Mouse (Mus musculus) heart, adult 18-20 months (tissue): ENCODE results near the gene Ugt1a10. TPM values are rescaled to one million over a fixed set of nuclear protein-coding genes. Genes with fewer than 3 reads are reported as not detected.

ENCODE experiments used
- DNase-seq, 2 experiments: peaks; one replicate each; pipeline ENCODE4 v3.0.0; 2021 to 2022; ENCODE audit warnings: mixed read lengths in 1 of 2
- total RNA-seq, 2 experiments: library from RNA; stranded (reverse); gene quantifications; 2 replicates each; pipeline ENCODE4 v1.2.3; 2021

Ugt1a10 gene
- total RNA-seq, 2 experiments from 2014 or later: not detected

- DNase-seq: no peak
Measured at GRCm38 (mm10) chr1:88231803-88232499, 176.8 kb downstream of the Ugt1a10 start.

GRCm38 (mm10) chr1:88232664-88233380 lies 177.6 kb downstream of the Ugt1a10 start:
- DNase-seq: no peak

GRCm38 (mm10) chr1:88233421-88234247 lies 178.4 kb downstream of the Ugt1a10 start:
- no peak for DNase-seq

- DNase-seq: no peak
Measured at GRCm38 (mm10) chr1:88234248-88234610, 179.0 kb downstream of the Ugt1a10 start.

- DNase-seq: no peak
Measured at GRCm38 (mm10) chr1:88234646-88235045, 179.5 kb downstream of the Ugt1a10 start.

- no peak for DNase-seq
Measured at GRCm38 (mm10) chr1:88235046-88235893, 180.1 kb downstream of the Ugt1a10 start.

GRCm38 (mm10) chr1:88235894-88236415 lies 180.8 kb downstream of the Ugt1a10 start:
- no peak for DNase-seq

GRCm38 (mm10) chr1:88237311-88237710 lies 182.1 kb downstream of the Ugt1a10 start:
- DNase-seq: no peak

- DNase-seq: no peak
Measured at GRCm38 (mm10) chr1:88238771-88239170, 183.6 kb downstream of the Ugt1a10 start.

- no peak for DNase-seq
Measured at GRCm38 (mm10) chr1:88240072-88240471, 184.9 kb downstream of the Ugt1a10 start.

GRCm38 (mm10) chr1:88240579-88240978 lies 185.4 kb downstream of the Ugt1a10 start:
- no peak for DNase-seq

- DNase-seq: no peak
Measured at GRCm38 (mm10) chr1:88243861-88244260, 188.7 kb downstream of the Ugt1a10 start.

- DNase-seq: no peak
Measured at GRCm38 (mm10) chr1:88245881-88246280, 190.7 kb downstream of the Ugt1a10 start.

- DNase-seq: no peak
Measured at GRCm38 (mm10) chr1:88246386-88246785, 191.2 kb downstream of the Ugt1a10 start.

GRCm38 (mm10) chr1:88247660-88248059 lies 192.5 kb downstream of the Ugt1a10 start:
- DNase-seq: no peak

GRCm38 (mm10) chr1:88248658-88249057 lies 193.5 kb downstream of the Ugt1a10 start:
- no peak for DNase-seq

GRCm38 (mm10) chr1:88249596-88249995 lies 194.4 kb downstream of the Ugt1a10 start:
- no peak for DNase-seq

GRCm38 (mm10) chr1:88250023-88250422 lies 194.8 kb downstream of the Ugt1a10 start:
- no peak for DNase-seq

GRCm38 (mm10) chr1:88253106-88253505 lies 197.9 kb downstream of the Ugt1a10 start:
- DNase-seq: no peak

- DNase-seq: no peak
Measured at GRCm38 (mm10) chr1:88253540-88253939, 198.4 kb downstream of the Ugt1a10 start.

GRCm38 (mm10) chr1:88254793-88255465 lies 199.7 kb downstream of the Ugt1a10 start:
- DNase-seq: no peak
